Mouse (Mus musculus) gastrocnemius, postnatal 14 days (tissue): ENCODE measurements at regions not wholly inside any gene's neighbourhood (a gene's known extent, or its start where the extent isn't known, plus 50 kb on each side); places are given as distances from the start of the nearest gene placed in this dataset.
"Not testable (repeated sequence)": the region's sequence is repeated elsewhere in the genome, so short reads cannot be mapped to it uniquely, and the experiment has no call there.

ENCODE experiments used
- DNase-seq: peaks from one replicate; pipeline ENCODE4 v3.0.0; 2021; ENCODE audit warnings: mixed read lengths
- intact Hi-C: fragments of 180-260 bp; cut with DNase I; formaldehyde crosslinking; loops from one replicate; pipeline ENCODE4 v1.15.1; 2025; ENCODE audit warnings: low total_unique reads

DNA sequence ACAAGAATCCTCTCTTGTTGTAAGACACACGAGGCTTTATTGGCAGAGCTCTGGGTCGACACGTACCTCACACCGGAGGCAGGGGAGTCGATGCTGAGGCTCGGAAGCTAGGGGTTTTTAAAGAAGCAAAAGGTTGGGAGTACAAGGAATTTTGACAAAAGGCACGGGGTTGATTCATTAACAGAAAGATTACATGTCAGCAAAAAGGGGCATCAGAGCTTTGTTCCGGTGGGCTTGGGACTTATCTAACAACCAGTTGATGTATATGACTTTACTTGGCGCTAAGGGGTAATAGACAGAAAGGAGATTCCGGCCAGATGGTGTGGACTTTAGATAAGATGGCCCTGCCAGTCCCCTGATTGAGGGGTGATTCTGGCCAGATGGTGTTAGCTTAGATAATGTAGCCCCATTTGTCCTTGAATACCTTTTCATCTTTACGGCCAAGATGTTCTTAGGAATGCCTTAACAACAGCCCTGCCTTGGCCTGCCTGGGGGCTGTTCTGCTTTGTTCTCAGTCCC, 218.3 kb downstream of the Gm31371 start:
- intact Hi-C loops, DNase-seq: not testable (repeated sequence)

DNA sequence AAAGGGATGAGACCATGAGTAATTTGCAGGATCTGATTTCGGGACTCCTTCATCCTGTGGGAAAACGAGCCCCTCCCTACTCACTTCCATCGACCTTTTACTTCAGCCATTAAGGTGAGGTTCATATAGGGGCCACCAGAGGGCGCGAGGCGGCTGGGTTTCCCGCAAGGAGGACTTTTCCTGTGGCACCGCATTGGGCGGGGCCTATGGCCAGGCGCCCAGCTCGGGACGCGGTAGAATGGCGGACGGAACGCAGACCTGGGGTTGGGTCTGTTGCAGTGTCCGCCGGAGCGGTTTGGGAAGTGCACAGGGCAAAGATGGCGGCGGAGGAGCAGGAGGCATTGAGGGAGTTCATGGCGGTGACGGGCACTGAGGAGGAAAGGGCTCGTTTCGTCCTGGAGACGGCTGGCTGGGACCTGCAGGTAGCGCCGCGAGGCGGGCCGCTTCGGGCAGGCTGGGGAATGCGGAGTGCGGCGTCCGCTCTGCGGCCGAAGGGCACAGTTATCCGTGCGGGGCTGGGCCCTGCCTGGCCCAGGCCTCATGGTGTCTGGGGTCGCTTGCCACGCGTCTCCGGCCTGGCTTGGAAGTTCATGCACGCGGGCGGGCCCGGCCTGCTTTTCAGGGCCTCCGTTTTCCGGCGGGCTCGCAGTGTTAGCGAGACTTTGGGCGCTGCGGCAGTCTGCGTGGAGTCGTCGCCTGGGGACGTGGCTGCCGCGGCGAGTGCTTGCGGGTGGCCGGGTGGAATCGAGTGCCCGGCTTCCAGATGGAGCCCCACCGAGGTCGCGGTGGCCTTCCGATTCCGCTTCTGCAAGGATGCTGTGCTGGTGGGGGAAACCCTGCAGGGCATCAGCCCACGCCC, 219.1 kb downstream of the Gm31371 start:
- peak; percentile 100 for DNase-seq
- intact Hi-C loops: not testable (repeated sequence)

DNA sequence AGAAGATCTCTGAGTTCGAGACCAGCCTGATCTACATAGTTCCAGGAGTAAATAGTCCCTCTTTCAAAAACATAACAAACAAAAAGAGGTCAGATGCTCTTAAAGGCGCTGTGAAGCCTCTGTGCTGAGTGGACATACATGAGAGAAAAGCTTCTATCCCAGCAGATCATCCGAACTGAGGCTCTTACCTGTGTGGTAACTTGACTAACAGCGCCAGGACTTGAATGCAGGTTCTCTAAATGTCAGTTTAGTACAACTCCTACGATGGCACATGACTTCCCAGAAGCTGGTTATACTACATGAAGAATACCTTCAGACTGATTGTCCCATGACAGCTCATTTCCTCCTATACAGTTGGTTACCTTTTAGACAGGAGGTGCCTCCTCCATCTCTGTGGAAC, 220.4 kb downstream of the Gm31371 start:
- DNase-seq, intact Hi-C loops: not testable (repeated sequence)

- intact Hi-C loops, DNase-seq: not testable (repeated sequence)
Observed at GRCm38 (mm10) chr8:20135626-20136025, 227.4 kb downstream of the Gm15319 start.

DNA sequence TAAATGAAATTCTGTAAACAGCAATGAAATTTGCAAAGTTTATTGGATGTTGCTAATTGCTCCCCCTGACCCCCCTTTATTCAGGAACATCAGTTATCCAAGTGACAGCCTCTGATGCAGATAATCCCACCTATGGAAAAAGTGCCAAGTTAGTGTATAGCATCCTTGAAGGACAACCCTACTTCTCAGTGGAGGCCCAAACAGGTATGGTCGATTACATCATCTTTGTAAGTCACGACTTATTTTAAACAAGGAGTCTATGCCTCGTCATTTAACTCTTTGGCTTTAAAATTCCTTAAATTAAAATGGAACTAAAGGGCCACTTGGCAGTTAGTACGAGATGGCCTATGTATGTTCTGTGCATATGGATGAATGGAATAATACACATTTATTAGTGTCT, 217.6 kb downstream of the Gm15319 start:
- intact Hi-C loops, DNase-seq: not testable (repeated sequence)

- peak; percentile 0 for DNase-seq
- intact Hi-C loops: not testable (repeated sequence)
Observed at GRCm38 (mm10) chr8:20151317-20152047, 211.5 kb downstream of the Gm15319 start.

GRCm38 (mm10) chr8:20154091-20154490, 208.9 kb downstream of the Gm15319 start:
- intact Hi-C loops: not testable (repeated sequence)
- peak; percentile 1 for DNase-seq
